Mouse (Mus musculus): Measurements from ENCODE around the gene Sdhaf1.

The Sdhaf1 gene

GRCm38 (mm10) chr7:30323795-30324194 is at the start of gene Sdhaf1:
Gene Sdhaf1, minus strand, starts transcription at chr7:30323895.
- no peak for DNase-seq (ENCODE audit: low read depth, low spot score)

- no peak for DNase-seq (ENCODE audit: low read depth, low spot score)
Measured at GRCm38 (mm10) chr7:30367466-30367865, 43.8 kb upstream of the Sdhaf1 start.

GRCm38 (mm10) chr7:30363344-30363738 is 39.6 kb upstream of the Sdhaf1 start:
- DNase-seq (ENCODE audit: low read depth, low spot score), result no peak

- DNase-seq (ENCODE audit: low read depth, low spot score), result no peak
Measured at GRCm38 (mm10) chr7:30362652-30363343, 39.1 kb upstream of the Sdhaf1 start, which contains the start of gene Lrfn3. Gene Lrfn3, minus strand, starts transcription at chr7:30362772.

- no peak for DNase-seq (ENCODE audit: low read depth, low spot score)
Measured at GRCm38 (mm10) chr7:30360028-30360427, 36.3 kb upstream of the Sdhaf1 start.

- DNase-seq (ENCODE audit: low read depth, low spot score), result no peak
Measured at GRCm38 (mm10) chr7:30359276-30359865, 35.7 kb upstream of the Sdhaf1 start.

GRCm38 (mm10) chr7:30358378-30359186 is 34.9 kb upstream of the Sdhaf1 start:
- DNase-seq (ENCODE audit: low read depth, low spot score), result no peak

- no peak for DNase-seq (ENCODE audit: low read depth, low spot score)
Measured at GRCm38 (mm10) chr7:30354059-30354458, 30.4 kb upstream of the Sdhaf1 start.

GRCm38 (mm10) chr7:30353279-30353822 is 29.7 kb upstream of the Sdhaf1 start:
- peak; percentile 70 for DNase-seq (ENCODE audit: low read depth, low spot score)

- DNase-seq (ENCODE audit: low read depth, low spot score), result peak; percentile 73
Measured at GRCm38 (mm10) chr7:30347828-30348227, 24.1 kb upstream of the Sdhaf1 start.

GRCm38 (mm10) chr7:30346635-30347379 is 23.1 kb upstream of the Sdhaf1 start:
- peak; percentile 47 for DNase-seq (ENCODE audit: low read depth, low spot score)

- no peak for DNase-seq (ENCODE audit: low read depth, low spot score)
Measured at GRCm38 (mm10) chr7:30339432-30340109, 15.9 kb upstream of the Sdhaf1 start.

GRCm38 (mm10) chr7:30336384-30336783 is 12.7 kb upstream of the Sdhaf1 start:
- DNase-seq (ENCODE audit: low read depth, low spot score), result peak; percentile 75

GRCm38 (mm10) chr7:30335688-30336087 is 12.0 kb upstream of the Sdhaf1 start:
- no peak for DNase-seq (ENCODE audit: low read depth, low spot score)

GRCm38 (mm10) chr7:30334563-30334962 is 10.9 kb upstream of the Sdhaf1 start:
- DNase-seq (ENCODE audit: low read depth, low spot score), result no peak

- DNase-seq (ENCODE audit: low read depth, low spot score), result no peak
Measured at GRCm38 (mm10) chr7:30333436-30333835, 9.7 kb upstream of the Sdhaf1 start.

- no peak for DNase-seq (ENCODE audit: low read depth, low spot score)
Measured at GRCm38 (mm10) chr7:30332622-30333259, 9.0 kb upstream of the Sdhaf1 start.

GRCm38 (mm10) chr7:30331887-30332286 is 8.2 kb upstream of the Sdhaf1 start:
- DNase-seq (ENCODE audit: low read depth, low spot score), result peak; percentile 93

GRCm38 (mm10) chr7:30328379-30328778 is 4.7 kb upstream of the Sdhaf1 start:
- DNase-seq (ENCODE audit: low read depth, low spot score), result no peak

- peak; percentile 69 for DNase-seq (ENCODE audit: low read depth, low spot score)
Measured at GRCm38 (mm10) chr7:30327140-30327539, 3.4 kb upstream of the Sdhaf1 start.
